Mouse (Mus musculus) spleen, adult 2 months (tissue): ENCODE results near the gene Cd2.

Experiments
- CTCF ChIP-seq: fragments of 200-500 bp; IDR thresholded peaks from 2 replicates; pipeline ENCODE4 v1.5.1; 2011; ENCODE audit warnings: mild to moderate bottlenecking, inconsistent platforms; ENCODE audit not compliant: insufficient read depth, insufficient read length, insufficient replicate concordance; ENCODE audit errors: extremely low read depth
- POLR2A ChIP-seq: fragments of 200-500 bp; IDR thresholded peaks from 2 replicates; pipeline ENCODE4 v1.6.1; 2011; ENCODE audit warnings: low read depth, low read length, inconsistent platforms

DNA sequence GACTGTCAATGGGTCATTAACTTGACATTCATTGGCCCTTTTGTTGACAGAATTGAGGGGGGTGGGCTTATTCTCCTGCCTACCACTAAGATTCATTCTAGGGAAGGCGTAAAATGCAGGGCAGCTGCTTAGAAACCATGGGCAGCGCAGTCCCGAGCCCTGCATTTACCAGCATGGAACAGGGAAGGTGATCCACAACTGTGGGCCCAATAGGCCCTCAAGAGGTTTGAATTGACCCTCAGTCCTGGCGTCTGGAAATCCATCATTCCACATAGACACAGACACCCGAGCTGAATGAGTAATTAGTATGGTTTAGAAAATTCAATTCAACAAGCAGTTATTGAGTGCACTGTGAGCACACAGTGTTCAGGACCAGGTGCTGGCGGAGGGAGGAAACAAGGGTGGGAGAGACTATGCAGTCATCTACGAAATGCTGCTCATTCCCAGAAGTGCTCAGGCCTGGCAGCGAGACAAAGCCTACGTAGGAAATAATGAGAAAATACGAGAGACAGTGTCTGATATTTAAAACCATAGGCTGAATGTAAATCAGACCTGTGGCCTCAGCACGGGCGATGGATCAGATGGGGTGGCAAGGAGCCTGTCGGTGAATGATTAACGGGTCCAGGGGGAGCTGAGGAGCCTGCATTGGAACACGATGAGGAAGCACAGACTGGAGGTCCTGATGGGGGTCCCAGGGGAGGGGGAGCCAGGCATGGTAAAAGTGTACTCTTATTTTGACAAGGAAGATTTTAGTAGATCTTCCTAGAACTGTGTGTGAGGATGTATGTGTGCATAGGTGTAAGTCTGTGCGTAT, 50.5 kb downstream of the Cd2 start:
- TF ChIP-seq CTCF (no peak), POLR2A (no peak)
